Mouse (Mus musculus): Measurements from ENCODE around the gene Sema6c.
"Not testable (repeated sequence)": the region's sequence is repeated elsewhere in the genome, so short reads cannot be mapped to it uniquely, and the experiment has no call there.

The Sema6c gene

DNA sequence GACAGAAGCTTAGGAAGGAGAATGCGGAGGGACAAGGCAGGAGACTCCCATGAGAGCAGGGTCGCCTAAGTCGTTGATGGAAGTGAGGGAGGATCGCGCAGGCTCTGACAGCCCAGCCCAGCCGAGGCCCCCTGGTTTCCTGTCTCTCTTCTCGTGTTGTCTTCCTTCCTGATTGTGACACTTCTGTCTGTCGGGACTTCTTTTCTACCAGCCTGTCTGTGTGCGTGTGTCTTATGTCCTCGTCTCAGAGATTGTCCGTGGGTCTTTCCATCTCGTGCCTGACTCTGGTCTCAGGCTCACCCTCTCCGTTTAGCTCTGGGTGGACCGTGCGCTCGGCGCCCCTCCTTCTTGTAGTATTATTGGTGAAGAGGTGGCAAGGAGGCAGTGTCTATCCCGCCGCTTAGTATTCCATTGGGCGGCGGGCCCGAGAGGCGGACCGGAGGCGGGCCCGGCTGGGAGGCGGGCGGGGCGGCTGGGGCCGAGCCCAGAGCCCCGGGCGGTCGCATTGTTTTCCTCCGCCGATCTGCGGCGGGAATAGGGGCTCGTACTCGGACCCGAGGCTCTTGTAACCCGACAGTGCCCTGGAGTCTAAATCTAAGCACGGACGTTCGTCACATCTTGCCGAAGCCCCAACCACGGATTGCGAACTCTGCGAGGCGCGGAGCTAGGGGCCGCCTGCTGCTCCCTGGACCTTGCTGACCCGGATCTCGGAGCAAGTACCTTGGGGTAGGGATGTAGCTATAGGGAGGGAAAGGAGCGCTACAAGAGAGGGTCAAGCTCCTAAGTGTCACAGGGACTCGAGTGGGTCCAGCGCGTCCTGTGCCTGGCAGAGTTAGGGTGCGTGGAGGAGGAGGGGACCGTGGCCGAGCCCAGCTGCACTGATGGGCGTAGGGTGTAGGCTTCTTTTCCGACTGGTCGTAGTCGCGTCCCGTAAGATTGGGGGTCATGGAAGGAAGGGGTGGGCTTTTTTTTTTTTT is at the start of gene Sema6c:
Sema6c (plus strand) TSS at position 471 of the 977 bp plus-strand sequence.
- DNase-seq, result peak; percentile 94

DNA sequence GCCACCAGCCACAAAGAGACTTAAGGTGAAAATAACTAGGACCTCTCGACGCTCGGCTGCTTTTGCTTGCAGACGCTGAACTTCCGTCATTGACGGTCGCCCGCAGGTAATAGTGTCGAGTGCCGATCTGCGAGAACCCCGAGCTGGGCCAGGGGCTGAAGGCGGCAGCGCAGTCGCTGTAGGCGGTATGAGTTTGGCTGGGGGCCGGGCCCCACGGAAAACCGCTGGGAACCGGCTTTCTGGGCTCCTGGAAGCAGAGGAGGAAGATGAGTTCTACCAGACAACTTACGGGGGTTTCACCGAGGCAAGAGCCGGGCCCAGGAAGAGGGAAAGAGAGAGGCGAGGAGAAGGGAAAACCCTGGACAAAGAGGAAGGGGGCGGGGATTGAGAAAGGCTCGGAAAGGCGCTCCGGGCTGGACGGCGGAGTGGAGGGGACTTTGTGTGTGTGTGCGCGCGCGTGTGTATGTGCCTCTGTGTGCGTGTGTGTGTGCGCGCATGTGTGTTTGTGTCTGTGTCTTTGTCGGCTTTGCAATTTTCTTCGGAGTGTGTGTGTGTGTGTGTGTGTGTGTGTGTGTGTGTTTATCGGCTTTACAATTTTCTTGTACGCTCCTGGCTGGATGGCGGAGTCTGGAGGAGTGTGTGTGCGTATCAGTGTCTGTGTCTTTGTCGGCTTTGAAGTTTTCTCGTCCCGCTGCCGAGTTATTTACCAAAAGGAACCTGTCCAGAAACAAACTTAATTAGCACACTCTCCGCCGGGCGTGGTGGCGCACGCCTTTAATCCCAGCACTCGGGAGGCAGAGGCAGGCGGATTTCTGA is 49.1 kb upstream of the Sema6c start, which contains the start of gene Vps72:
Vps72 (plus strand) TSS at position 112 of the 816 bp plus-strand sequence.
- peak; percentile 95 for DNase-seq

GRCm38 (mm10) chr3:95112760-95113159 is 47.5 kb upstream of the Sema6c start:
- no peak for DNase-seq

DNA sequence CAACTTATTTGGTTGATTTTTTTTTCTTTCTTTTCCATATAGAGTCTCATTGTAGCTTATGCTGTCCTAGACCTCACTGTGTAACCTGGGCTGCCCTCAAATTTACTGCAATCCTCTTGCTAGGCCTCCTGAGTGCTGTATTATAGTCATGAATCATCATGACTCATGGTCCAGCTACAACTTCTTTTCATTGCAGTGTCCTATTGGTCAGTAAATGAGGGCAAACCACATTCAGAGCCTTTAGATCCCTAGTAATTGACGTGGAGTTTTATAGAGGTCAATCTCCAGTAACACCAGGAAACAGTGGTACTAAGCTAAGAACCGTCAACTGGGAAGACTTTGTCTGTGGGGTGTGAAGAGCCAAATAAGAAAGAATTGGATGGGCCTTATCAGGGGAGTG is 42.5 kb upstream of the Sema6c start:
- DNase-seq, result no peak

- DNase-seq, result peak; percentile 62
These were observed 38.7 kb upstream of the Sema6c start for GRCm38 (mm10) chr3:95121580-95121979.

DNA sequence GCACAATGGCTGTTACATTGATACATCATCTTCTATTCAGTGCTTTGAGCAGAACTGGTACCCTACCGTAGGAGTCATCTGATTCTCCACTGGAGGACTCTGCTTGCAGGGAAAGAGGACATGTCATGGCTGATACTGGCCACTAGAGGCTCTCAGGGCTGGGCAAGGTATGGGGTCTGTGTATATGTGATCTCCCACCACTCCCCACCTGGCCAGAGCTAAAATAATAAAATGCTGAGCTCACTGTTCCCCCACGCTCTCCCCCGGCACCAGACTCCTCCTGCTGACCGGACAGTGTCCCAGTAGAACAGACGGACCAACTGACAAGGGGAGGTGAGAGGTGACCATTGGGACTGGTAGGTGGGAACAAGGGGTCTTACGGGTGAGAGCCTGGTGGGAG is 36.0 kb upstream of the Sema6c start, which contains the start of gene Tmod4:
Tmod4 (plus strand) TSS at position 231 of the 400 bp plus-strand sequence.
- peak; percentile 42 for DNase-seq

- DNase-seq, result peak; percentile 81
These were observed 35.3 kb upstream of the Sema6c start for GRCm38 (mm10) chr3:95124972-95125371.

DNA sequence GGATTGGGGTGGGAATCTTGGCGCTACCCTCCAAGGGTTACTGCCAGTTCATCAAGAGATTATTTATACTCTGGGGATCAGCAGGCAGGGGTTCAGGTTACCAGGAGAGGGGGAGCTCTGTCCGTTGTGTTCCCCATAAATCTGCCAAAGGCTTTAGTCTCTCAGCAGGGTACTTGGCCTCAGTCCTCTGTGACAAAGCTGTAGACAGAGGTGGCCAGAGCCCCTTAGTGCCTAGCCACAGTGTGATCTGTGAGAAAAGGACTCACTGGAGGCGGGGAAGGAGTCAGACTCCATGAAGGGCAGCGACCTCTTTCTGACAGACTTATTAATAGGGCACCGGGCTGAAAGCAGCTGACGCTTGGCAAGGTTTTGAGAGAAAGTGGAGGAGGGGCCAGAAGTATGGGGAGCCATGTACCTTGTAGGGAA is 31.0 kb upstream of the Sema6c start:
- no peak for DNase-seq

GRCm38 (mm10) chr3:95130081-95130480 is 30.2 kb upstream of the Sema6c start:
- DNase-seq, result no peak

DNA sequence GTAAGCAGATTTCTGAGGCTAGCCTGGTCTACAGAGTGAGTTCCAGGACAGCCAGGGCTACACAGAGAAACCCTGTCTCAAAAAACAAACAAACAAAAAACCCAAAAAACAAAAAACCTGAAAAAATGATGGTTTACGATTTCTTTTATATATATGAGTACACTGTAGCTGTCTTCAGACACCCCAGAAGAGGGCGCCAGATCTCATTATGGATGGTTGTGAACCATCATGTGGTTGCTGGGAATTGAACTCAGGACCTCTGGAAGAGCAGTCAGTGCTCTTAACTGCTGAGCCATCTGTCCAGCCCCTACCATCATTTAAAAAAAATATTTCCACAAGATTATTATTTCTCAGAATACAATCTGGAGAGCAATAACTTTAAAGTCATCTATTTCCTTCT is 27.9 kb upstream of the Sema6c start:
- DNase-seq, result not testable (repeated sequence)

DNA sequence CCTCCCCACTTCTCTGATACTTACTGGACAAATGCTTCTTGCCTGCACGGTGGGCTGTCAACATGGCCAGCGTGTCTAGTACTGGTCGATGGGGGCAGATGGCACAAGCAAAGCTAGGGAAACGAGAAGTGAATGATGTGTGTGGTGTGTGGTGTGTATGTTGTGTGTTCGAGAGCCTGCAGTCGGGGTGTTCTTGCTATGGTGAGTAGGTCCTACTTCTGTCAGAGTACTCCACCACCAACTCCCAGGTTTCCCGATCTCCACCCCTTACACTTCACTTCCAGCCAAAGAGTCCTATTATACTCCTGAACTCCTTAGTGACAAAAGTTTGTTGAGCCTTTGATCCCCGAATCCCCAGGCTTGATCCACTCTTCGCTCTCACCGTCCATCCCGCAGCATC is 27.1 kb upstream of the Sema6c start:
- no peak for DNase-seq

GRCm38 (mm10) chr3:95133680-95134101 is 26.6 kb upstream of the Sema6c start, which contains the start of the genes Scnm1 and Lysmd1:
Scnm1 (minus strand) TSS chr3:95134011.
Lysmd1 (plus strand) TSS chr3:95134088.
- peak; percentile 95 for DNase-seq

DNA sequence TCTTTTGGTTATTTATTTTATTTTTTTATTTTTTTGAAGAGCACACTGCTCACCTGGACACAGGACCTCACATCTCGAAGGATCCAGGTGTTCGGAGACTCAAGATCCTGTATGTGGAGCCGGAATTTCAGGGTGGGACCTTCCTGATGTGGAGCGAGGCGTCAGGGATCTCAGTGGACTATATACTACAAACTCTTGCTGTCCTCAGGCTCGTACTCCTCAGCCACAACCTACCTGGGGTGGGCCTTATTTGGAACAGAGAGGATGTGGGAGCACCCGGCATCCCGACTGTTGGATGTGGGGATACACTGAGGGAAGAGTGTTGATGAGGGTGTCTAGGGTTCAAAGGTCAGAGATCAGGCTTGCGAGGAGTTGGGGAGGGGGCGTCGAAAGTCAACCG is 26.1 kb upstream of the Sema6c start:
- DNase-seq, result not testable (repeated sequence)

DNA sequence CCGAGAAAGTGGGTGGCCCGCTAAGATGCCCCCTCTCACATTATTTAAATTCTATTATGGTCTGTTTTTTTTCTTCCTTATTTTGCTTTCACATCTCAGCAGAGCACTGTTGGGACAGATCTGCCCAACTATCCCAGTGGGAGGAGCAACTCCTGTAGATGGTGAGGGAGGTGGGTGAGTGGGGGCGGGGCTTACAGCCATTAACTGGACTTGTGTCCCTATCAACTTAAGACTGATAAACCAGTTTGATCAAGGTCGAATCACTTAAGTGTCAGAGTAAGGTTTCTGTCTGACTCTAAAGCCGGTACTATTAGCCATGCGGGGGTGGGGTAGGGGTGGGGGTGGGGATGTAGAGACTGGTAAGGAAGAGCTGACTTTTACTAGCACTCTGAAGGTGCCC is 25.2 kb upstream of the Sema6c start:
- peak; percentile 81 for DNase-seq

DNA sequence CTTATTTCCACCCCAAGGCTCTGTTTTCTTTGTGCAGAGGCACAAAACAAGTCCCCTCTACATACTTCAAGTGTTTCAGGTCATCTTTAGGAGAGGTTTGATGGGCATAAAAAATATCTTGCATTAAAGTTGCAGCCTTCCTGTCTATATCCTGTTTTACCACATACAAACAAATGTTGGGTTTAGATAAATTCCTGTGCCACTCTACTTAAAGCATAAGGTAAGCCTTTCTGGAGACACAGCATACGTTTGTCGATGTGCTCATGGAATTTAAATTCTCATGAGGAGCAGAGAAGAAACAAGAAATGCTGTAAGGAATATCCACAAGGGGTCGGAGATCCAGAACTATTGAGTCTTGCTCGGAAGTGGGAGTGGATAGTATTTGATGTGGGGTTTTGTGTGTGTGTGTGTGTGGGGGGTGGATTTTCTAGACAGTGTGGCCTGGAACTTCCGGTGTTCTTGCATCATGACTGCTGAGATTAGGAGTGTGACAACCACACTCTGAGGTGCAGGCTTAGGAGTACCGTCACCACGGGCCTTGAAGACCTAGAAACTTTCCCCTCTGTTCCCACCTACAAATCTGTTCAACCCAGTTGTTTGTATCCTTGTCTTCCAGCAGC is 24.7 kb upstream of the Sema6c start:
- DNase-seq, result no peak

DNA sequence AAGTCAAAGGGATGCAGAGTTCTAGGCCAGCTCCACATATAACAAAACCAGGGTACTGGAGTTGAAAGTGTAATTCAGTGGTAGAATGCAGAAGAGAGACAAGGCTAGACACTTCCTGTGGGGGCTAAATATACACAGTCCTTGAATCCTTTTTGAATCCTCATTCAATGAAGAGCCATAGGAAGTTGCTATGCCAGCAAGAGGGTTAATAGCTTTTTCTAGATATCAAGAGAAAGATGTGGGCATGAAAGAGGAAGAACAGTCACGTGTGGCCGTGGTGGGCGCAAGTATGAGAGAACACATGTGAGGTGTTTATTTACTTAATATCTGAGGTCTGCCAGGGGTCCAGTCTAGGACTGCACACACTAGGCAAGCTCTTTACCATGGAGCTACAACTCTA is 23.9 kb upstream of the Sema6c start:
- DNase-seq, result no peak

GRCm38 (mm10) chr3:95139586-95140288 is 20.5 kb upstream of the Sema6c start:
- peak; percentile 55 for DNase-seq

DNA sequence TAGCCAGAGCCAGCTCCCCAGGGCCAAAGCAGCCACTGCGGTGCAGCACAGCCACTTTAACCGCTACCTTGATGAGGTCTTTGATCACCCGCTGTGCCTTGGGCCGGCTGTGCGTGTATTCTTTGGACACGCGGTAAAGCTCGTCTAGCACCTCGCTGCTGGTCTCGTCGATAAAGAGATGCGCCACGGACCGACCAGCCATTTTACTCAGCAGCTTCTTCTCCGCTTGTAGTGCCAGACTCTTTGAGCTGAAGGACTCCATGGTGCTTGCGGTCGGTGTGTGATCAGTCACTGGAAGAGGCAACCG is 20.0 kb upstream of the Sema6c start:
- DNase-seq, result no peak

GRCm38 (mm10) chr3:95140795-95141194 is 19.5 kb upstream of the Sema6c start:
- no peak for DNase-seq

- no peak for DNase-seq
These were observed 18.8 kb upstream of the Sema6c start for GRCm38 (mm10) chr3:95141474-95141873.

DNA sequence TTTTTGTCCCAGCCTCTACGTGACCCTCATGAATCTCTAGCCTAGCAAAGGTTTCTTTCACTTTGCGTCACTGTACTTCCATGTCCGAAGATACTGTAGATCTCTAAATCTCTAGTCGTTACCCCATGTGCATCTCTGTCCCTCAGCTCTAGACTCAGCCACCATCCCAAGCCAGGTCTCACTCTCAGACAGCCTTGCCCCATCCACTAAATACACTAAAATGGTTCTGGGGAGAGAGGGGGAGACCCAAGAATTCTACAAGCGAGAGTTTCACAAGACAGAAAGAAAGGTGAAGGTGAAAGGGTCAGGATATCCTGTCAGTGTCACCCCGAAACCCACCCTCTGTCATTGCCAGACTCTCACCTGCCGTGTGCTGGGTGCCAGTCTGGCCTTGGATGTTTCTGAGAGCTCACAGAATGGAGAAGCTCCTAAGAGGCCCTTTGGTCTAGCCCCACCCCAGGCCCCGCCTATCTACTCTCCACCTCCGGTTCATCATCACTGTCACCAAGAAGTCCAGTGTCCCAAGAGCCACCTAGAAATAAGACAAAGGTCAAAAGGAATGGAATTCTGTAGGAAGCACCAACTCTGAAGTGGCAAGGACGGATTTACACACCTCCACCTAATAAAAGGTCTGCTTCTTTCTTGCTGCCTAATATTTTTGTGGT is 18.2 kb upstream of the Sema6c start, which contains the start of gene Tnfaip8l2:
Tnfaip8l2 (minus strand) TSS at position 409 of the 665 bp plus-strand sequence.
- peak; percentile 52 for DNase-seq

DNA sequence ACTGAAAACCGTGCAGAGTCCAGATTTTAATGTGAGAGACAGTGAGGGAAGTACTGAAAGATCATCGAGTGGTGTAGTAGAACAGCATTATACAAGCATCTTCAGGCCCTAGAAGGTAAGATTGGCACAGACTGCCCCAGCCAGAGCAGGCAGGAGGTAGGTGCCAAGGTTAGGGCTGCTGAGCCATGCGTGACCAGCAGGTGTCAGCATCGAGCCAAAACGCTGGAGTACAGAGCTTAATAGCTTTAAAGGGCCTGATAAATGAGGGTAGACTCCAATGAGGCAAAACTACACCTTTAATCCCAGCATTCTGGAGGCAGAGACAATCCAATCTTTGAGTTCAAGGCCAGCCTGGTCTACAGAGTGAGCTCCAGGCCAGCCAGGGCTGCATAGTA is 17.6 kb upstream of the Sema6c start:
- peak; percentile 92 for DNase-seq

All from lung, postnatal 10 days (tissue).